Mouse (Mus musculus) T-helper 2 cell (primary cell): ENCODE results near the gene Onecut1.

Experiments used
- in situ Hi-C: fragments of 300-600 bp; cut with MboI, MseI; formaldehyde crosslinking; loops from one replicate; pipeline ENCODE4 v1.15.1; 2025; ENCODE audit warnings: high pct_unique_total_duplicates

Onecut1 gene

GRCm38 (mm10) chr9:74860461-74860860 is 1.3 kb upstream of the Onecut1 start:
- in situ Hi-C loops, result loop anchor here (10.0 kb wide), 1 partner anchor 716 kb away; no protein-coding TSS in a partner anchor

DNA sequence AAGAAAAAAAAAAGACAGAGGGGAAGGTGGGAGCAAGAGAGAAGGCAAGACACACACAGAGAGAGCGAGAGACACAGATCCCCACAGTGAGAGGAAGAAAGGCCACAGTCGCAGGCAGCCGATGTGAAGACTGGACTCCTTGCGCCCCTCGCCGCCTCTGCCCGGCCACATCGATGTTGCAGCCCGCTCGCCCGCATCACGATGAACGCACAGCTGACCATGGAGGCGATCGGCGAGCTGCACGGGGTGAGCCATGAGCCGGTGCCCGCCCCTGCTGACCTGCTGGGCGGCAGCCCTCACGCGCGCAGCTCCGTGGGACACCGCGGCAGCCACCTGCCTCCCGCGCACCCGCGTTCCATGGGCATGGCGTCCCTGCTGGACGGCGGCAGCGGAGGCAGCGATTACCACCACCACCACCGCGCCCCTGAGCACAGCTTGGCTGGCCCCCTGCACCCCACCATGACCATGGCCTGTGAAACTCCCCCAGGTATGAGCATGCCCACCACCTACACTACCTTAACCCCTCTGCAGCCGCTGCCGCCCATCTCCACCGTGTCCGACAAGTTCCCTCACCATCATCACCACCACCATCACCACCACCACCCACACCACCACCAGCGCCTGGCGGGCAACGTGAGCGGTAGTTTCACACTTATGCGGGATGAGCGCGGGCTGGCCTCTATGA is 517 bp downstream of the Onecut1 start:
- in situ Hi-C loops, result loop anchor here (10.0 kb wide), 1 partner anchor 717 kb away; no protein-coding TSS in a partner anchor

- in situ Hi-C loops, result loop anchor here (10.0 kb wide), 1 partner anchor 718 kb away; no protein-coding TSS in a partner anchor
Observed at GRCm38 (mm10) chr9:74862783-74863654, 1.3 kb downstream of the Onecut1 start.

GRCm38 (mm10) chr9:74863655-74864443 is 2.1 kb downstream of the Onecut1 start:
- in situ Hi-C loops, result loop anchor here (10.0 kb wide), 1 partner anchor 719 kb away; no protein-coding TSS in a partner anchor

- in situ Hi-C loops, result loop anchor here (10.0 kb wide), 1 partner anchor 720 kb away; no protein-coding TSS in a partner anchor
Observed at GRCm38 (mm10) chr9:74864471-74864870, 2.8 kb downstream of the Onecut1 start.

- in situ Hi-C loops, result loop anchor here (10.0 kb wide), 1 partner anchor 722 kb away; no protein-coding TSS in a partner anchor
Observed at GRCm38 (mm10) chr9:74866596-74867313, 5.0 kb downstream of the Onecut1 start.

DNA sequence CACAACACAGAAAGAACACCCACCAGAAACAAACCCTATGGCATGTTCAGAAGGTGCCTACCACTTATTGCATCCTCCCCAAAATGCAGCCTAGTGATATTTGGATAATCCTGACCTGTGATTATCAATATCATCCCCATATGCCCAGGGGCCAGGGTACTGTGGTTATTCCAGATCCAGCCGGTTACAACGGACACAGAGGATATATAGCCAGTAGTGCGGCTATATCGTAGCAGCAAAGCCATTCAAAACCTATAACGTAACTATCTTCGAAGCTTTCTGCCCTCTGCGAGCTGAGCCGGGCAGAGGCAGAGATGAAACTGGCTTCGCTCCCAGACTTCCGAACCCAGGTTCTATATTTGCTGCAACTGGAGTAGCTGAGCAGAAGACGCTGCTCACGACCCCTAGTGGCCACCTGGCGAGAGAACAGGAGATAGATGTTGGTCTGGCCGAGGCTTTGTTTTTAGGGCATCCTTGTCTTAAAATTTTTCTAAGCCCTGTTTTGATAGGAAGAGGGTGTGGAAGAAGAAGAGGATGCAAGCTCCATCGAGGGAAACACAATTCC is 6.0 kb downstream of the Onecut1 start:
- in situ Hi-C loops, result loop anchor here (10.0 kb wide), 1 partner anchor 723 kb away; no protein-coding TSS in a partner anchor

- in situ Hi-C loops, result loop anchor here (10.0 kb wide), 1 partner anchor 724 kb away; no protein-coding TSS in a partner anchor
Observed at GRCm38 (mm10) chr9:74868336-74868950, 6.7 kb downstream of the Onecut1 start.

- in situ Hi-C loops, result no loop called here
Observed at GRCm38 (mm10) chr9:74870960-74871688, 9.4 kb downstream of the Onecut1 start.

DNA sequence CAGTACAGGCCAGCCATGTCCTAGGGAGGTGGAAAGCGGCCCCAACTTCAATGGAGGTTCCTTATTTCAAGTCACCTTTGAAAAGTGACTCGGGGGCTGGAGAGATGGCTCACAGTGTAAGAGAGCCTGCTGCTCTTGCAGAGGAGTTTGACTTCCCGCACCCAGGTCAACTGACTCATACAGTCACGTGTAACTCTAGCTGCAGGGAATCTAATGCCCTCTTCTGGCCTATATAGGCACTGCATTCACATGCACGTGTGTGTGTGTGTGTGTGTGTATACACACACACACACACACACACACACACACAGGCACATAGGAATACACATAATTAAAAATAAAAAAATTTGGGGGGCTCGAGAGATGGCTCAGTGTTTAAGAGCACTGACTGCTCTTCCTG is 14.6 kb downstream of the Onecut1 start:
- in situ Hi-C loops, result no loop called here

GRCm38 (mm10) chr9:74877709-74878108 is 16.0 kb downstream of the Onecut1 start:
- in situ Hi-C loops, result no loop called here

DNA sequence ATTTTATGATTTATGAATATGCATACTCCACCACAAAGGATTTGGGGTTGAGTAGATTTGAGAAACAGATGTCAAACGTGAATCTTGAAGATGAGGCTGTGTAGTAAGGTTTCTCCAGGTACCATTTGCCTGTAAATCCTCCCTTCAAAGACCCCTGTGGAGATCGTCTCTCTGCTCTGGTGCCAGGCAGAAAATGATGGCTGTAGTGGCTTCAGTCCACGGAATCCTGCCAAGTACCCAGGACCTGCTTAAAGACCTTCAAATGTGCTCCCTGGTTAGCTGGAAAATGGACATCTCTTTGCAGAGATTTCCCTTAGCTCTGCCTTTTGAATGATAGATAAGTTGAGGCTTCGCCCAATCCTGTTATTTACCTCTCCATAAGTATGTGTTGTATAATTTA is 26.1 kb downstream of the Onecut1 start:
- in situ Hi-C loops, result no loop called here

DNA sequence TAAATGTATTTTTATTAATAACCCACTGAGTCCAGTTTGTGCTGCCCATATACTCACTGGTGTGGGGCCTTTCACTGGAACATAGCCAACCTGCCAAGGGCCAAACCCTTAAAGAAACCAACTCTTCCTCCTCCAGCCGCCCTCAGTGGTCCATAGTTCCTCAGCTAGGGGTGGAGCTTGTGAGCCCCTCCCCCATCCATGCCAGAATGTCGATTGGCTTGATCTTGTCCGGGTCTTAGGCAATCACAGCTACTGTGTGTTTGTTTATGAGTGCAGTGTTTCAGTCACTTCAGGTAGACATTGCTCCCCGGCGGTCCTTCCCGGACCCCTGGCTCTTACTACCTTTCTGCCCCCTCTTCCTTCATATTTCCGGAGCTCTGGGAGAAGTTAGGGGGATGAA is 35.0 kb downstream of the Onecut1 start:
- in situ Hi-C loops, result no loop called here

GRCm38 (mm10) chr9:74897375-74897982 is 35.8 kb downstream of the Onecut1 start:
- in situ Hi-C loops, result no loop called here

- in situ Hi-C loops, result loop anchor here (10.0 kb wide), 2 partner anchors 125 to 405 kb away; partner anchors contain the start of gene Gnb5
Observed at GRCm38 (mm10) chr9:74900141-74900540, 38.4 kb downstream of the Onecut1 start.

GRCm38 (mm10) chr9:74904866-74905508 is 43.3 kb downstream of the Onecut1 start:
- in situ Hi-C loops, result loop anchor here (10.0 kb wide), 2 partner anchors 120 to 400 kb away; partner anchors contain the start of gene Gnb5

DNA sequence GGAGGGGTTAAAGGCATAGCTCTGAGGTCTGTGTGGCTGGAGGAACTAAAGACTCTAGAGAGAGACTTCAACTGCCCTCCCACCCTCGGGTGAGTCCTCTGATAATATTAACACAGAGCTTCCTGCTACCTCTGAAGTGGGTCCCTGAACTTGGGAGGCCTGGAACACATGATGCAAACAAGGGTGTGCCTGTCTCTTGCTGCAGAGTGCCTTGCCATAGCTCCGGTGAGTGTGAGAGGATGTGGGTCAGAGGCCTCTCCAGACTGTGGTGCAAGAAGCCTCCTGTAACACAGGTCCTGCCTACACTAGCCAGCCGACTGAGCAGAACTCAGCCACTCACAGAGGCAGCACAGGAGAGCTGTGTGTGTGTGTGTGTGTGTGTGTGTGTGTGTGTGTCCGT is 45.2 kb downstream of the Onecut1 start:
- in situ Hi-C loops, result loop anchor here (10.0 kb wide), 2 partner anchors 118 to 398 kb away; partner anchors contain the start of gene Gnb5

- in situ Hi-C loops, result loop anchor here (10.0 kb wide), 2 partner anchors 116 to 396 kb away; partner anchors contain the start of gene Gnb5
Observed at GRCm38 (mm10) chr9:74909245-74909644, 47.5 kb downstream of the Onecut1 start.
